Mouse (Mus musculus) thymus, adult 2 months (tissue): ENCODE measurements at regions not wholly inside any gene's neighbourhood (a gene's known extent, or its start where the extent isn't known, plus 50 kb on each side); places are given as distances from the start of the nearest gene placed in this dataset.

ENCODE experiments used
- DNase-seq: peaks from one replicate; pipeline ENCODE4 v3.0.0; 2021
- H3K27ac ChIP-seq: fragments of 200-500 bp; 2 replicates; pipeline ENCODE4 v1.5.1; 2012; ENCODE audit warnings: low read length, control low read depth; ENCODE audit not compliant: control insufficient read depth, insufficient read depth
- H3K27me3 ChIP-seq: fragments of 200-500 bp; 2 replicates; pipeline ENCODE4 v1.6.1; 2012; ENCODE audit warnings: mild to moderate bottlenecking, low read length, moderate library complexity, mixed read lengths; ENCODE audit not compliant: control insufficient read depth, insufficient read depth
- H3K36me3 ChIP-seq: fragments of 200-500 bp; 2 replicates; pipeline ENCODE4 v1.6.1; 2012; ENCODE audit warnings: mild to moderate bottlenecking, low read length, moderate library complexity; ENCODE audit not compliant: control insufficient read depth, insufficient read depth
- H3K4me1 ChIP-seq: fragments of 200-500 bp; replicated peaks from 2 replicates; pipeline ENCODE4 v1.6.1; 2012; ENCODE audit warnings: low read length; ENCODE audit not compliant: control insufficient read depth, insufficient read depth
- H3K4me3 ChIP-seq: fragments of 200-500 bp; 2 replicates; pipeline ENCODE4 v1.5.1; 2012; ENCODE audit warnings: mild to moderate bottlenecking, low read length, control low read depth, moderate library complexity; ENCODE audit not compliant: control insufficient read depth, insufficient read depth
- CTCF ChIP-seq: fragments of 200-500 bp; IDR thresholded peaks from 2 replicates; pipeline ENCODE4 v1.5.1; 2012; ENCODE audit warnings: mild to moderate bottlenecking, control low read depth, low read length, moderate library complexity, borderline replicate concordance; ENCODE audit not compliant: control insufficient read depth, poor library complexity, insufficient read depth; ENCODE audit errors: extremely low read depth
- POLR2A ChIP-seq: fragments of 200-500 bp; IDR thresholded peaks from 2 replicates; pipeline ENCODE4 v1.6.1; 2012; ENCODE audit warnings: mild to moderate bottlenecking, low read length, control low read depth, moderate library complexity; ENCODE audit not compliant: control insufficient read depth, poor library complexity, insufficient read depth; ENCODE audit errors: extremely low read depth
- WGBS: fragments of 180-500 bp; shearing (Covaris S2); methylation state at CpG from one replicate; pipeline ENCODE4 v1.1.7; 2018; 5-methylcytosine and 5-hydroxymethylcytosine counted together

DNA sequence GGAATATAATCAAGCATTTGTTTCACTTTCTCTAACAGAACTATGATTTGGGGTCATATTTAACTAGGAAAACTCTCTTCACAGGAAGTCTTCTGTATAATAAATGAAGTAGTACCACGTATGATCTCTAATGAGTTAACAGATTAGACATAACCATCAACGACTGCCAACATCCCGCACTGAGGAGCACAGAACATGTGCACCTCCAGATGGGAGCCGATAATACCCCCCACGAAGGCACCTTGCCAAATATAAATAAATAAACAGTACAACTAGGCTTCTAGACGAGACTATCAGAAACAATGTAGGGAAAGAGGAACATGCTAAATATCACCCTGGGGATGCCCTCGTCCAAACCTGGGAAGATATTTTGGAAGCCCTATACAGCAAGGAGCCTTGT, 114.8 kb upstream of the Cited2 start:
- no peak for DNase-seq
- Histone ChIP-seq H3K4me3 (no peak overlapping the region), H3K4me1 (no peaks in the 10 kb centered on the region), H3K36me3 (no peaks in the 10 kb centered on the region), H3K27ac (no peak overlapping the region), H3K27me3 (no peaks in the 10 kb centered on the region)
- WGBS: 89% methylated on average over 7 of the region's 7 CpGs
- no peak for TF ChIP-seq CTCF
- TF ChIP-seq POLR2A: no peak

DNA sequence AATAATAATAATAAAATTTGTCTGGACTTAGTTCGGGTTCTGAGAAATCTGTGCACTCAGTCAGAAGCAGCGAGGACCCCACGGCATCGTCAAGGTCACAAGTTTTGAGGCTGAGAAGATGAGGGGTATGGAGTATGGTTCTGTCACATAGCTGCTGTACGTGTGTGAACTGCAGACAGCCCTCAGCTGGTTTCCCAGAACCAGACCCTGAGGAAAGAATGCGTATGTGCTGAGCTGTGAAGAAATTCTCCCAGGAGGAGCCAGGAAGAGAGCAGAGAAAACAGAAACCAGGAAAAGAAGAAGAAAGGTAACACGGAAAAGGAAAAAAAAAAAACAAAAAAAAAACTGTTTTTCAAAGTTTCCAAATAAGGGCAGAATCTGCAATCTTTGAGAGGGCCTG, 112.4 kb upstream of the Cited2 start:
- Histone ChIP-seq H3K4me3 (no peak overlapping the region), H3K36me3 (no peaks in the 10 kb centered on the region), H3K27me3 (no peaks in the 10 kb centered on the region), H3K4me1 (no peaks in the 10 kb centered on the region), H3K27ac (no peak overlapping the region)
- TF ChIP-seq POLR2A (no peak), CTCF (no peak)
- DNase-seq: no peak
- whole genome bisulfite sequencing: 88% methylated on average over 7 of the region's 7 CpGs

DNA sequence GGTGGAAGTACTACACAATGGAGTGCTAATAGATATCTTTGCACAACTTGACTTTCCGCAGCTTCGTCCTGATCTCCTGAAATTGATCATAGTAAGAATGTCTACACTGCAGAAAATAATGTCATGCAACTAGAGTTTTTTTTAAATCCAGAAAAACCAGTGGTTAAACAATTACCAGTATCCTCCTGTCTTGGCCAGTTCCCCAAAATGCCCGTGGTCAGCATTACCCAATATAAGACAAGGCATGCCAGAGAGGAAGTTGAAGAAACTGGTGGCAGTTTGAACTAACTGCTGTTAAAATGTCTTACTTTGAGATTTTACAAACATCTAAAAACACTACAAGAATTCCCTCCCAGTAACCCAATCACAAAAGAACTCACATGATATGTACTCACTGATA, 109.7 kb upstream of the Cited2 start:
- no peak for DNase-seq
- Histone ChIP-seq H3K4me1 (no peaks in the 10 kb centered on the region), H3K4me3 (no peak overlapping the region), H3K27me3 (no peaks in the 10 kb centered on the region), H3K27ac (no peak overlapping the region), H3K36me3 (no peaks in the 10 kb centered on the region)
- TF ChIP-seq POLR2A (no peak), CTCF (no peak)
- WGBS: 67% methylated on average over 3 of the region's 3 CpGs

DNA sequence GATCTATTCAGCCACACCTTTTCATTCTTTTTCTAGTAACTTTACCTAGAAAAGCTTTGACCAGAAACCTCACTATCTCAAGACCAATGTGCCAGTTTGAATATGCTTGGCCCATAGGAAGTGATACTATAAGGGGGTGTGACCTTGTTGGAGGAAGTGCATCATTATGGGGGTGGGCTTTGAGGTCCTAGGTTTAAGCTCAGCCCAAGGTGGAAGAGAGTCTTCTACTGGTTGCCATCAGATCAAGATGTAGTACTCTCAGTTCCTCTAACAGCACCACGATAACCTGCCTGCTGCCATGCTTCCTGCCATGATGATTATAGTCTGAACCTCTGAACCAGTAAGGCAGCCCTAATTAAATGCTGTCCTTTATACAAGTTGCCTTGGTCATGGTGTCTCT, 105.0 kb upstream of the Cited2 start:
- no peak overlapping the region for H3K4me3 ChIP-seq
- DNase-seq: no peak
- no peaks in the 10 kb centered on the region for H3K36me3 ChIP-seq
- TF ChIP-seq CTCF (no peak), POLR2A (no peak)
- 70% methylated on average over 1 of the region's 1 CpGs for WGBS
- no peak overlapping the region for H3K27ac ChIP-seq
- H3K27me3 ChIP-seq: no peaks in the 10 kb centered on the region
- H3K4me1 ChIP-seq: no peaks in the 10 kb centered on the region

DNA sequence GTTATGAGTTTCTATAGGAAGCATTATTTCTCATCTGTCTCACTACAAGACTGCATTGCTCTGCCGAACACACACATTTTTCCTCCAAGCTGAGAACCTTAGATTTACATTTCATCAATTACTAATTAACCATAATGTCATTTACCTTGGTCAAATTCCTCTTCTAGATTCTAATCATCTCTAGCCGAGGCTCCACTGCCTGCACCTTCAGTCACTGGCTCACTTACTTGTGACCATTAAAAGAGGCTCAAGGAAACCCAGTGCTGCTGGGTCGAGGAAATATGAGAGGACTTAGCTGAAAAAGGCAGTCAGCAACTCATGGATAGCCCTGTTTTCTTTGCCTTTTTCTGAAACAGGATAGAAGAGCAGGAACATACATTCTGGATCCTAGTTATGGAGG, 103.4 kb upstream of the Cited2 start:
- no peaks in the 10 kb centered on the region for H3K27me3 ChIP-seq
- H3K4me1 ChIP-seq: no peaks in the 10 kb centered on the region
- H3K36me3 ChIP-seq: no peaks in the 10 kb centered on the region
- 89% methylated on average over 3 of the region's 3 CpGs for WGBS
- no peak overlapping the region for H3K27ac ChIP-seq
- no peak overlapping the region for H3K4me3 ChIP-seq
- no peak for TF ChIP-seq POLR2A
- no peak for TF ChIP-seq CTCF
- no peak for DNase-seq

DNA sequence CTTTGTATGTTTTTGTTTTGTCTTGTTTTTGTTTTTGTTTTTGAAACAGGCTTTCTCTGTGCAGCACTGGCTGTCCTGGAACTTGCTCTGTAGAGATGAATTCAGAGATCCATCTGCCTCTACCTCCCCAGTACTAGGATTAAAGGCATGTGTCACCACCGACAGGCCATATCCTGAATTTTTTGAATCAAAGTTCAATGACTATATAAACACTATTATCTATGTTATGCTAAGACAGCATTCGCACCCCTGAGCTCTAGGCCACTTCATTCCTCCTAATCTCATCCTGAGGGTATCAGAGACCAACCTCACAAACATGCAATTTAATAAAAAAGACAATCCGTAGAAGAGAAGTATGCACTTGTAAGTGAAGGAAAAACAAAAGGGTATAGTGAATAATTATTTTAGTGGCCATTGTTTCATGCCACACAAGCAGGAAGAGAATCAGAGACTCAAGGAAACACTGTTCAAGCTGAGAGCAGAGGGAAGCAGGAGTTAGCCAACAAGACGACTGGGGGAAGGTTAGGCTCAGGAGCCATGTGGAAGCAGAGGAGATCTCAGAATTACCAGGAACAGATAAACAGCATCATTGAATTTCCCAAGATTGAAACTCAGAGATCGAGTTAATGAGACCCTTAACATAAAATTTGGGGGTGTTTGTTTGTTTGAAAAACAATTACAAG, 101.2 kb upstream of the Cited2 start:
- Histone ChIP-seq H3K27me3 (no peaks in the 10 kb centered on the region), H3K4me1 (no peaks in the 10 kb centered on the region), H3K27ac (no peak overlapping the region), H3K36me3 (no peaks in the 10 kb centered on the region), H3K4me3 (no peak overlapping the region)
- TF ChIP-seq CTCF: no peak
- TF ChIP-seq POLR2A: no peak
- no peak for DNase-seq
- WGBS: 93% methylated on average over 5 of the region's 5 CpGs

DNA sequence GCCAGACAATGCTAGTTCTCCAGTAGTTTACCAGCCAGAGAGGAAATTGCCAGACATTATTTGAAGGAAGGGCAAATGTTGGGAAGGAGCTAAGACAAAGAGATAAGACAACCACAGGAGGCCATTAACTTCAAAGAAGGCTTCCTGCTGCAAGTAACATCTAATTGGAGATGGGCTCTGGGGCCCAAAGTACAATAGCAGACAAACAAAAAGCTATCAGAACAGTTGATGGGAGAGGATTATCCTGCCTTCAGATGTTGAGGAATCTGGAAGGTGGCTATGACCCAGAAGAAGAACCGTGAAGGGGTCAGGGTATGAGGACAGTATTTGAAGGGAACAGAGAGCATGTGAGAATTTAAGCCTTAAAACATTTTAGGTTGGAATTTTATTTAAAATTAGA, 100.2 kb upstream of the Cited2 start:
- Histone ChIP-seq H3K4me1 (no peaks in the 10 kb centered on the region), H3K36me3 (no peaks in the 10 kb centered on the region), H3K27ac (no peak overlapping the region), H3K27me3 (no peaks in the 10 kb centered on the region), H3K4me3 (no peak overlapping the region)
- TF ChIP-seq POLR2A: no peak
- TF ChIP-seq CTCF: no peak
- 95% methylated on average over 1 of the region's 1 CpGs for WGBS
- DNase-seq: no peak
